Mouse (Mus musculus) left cerebral cortex, adult 9 months (tissue): Measurements from ENCODE around the gene Hectd1.

Experiments
- DNase-seq, 2 experiments: peaks; one replicate each; pipeline ENCODE4 v3.0.0; 2022; ENCODE audit warnings: low spot score in 2 of 2

The Hectd1 gene

GRCm38 (mm10) chr12:51703859-51704258 lies 125.5 kb downstream of the Hectd1 start:
- DNase-seq, result no peak

- no peak for DNase-seq
These were observed 127.6 kb downstream of the Hectd1 start for GRCm38 (mm10) chr12:51701723-51702122.

- DNase-seq, result no peak
These were observed 129.5 kb downstream of the Hectd1 start for GRCm38 (mm10) chr12:51699623-51700393.

- no peak for DNase-seq
These were observed 133.2 kb downstream of the Hectd1 start for GRCm38 (mm10) chr12:51696157-51696556.

- no peak for DNase-seq
These were observed 134.4 kb downstream of the Hectd1 start for GRCm38 (mm10) chr12:51694966-51695365.

- DNase-seq, result no peak
These were observed 135.2 kb downstream of the Hectd1 start for GRCm38 (mm10) chr12:51694096-51694495.
